Mouse (Mus musculus) gastrocnemius, postnatal 36 days (tissue): Measurements from ENCODE around the gene Btd. TPM values are rescaled to one million over a fixed set of nuclear protein-coding genes. Genes with fewer than 3 reads are reported as not detected.

Experiments
- DNase-seq, 2 experiments: peaks; one replicate each; pipeline ENCODE4 v3.0.0; 2022
- intact Hi-C: fragments of 180-260 bp; cut with DNase I; formaldehyde crosslinking; loops from one replicate; pipeline ENCODE4 v1.15.1; 2025
- total RNA-seq, 2 experiments: library from RNA; stranded (reverse); gene quantifications; 2 replicates each; pipeline ENCODE4 v1.2.3; 2021

Btd gene
- total RNA-seq, 2 experiments from 2014 or later = 3.6 to 4.8 TPM

- intact Hi-C loops = loop anchor here (5.0 kb wide), 1 partner anchor 39 kb away; no protein-coding TSS in a partner anchor
Observed at GRCm38 (mm10) chr14:31696206-31696984, 55.6 kb downstream of the Btd start.

GRCm38 (mm10) chr14:31696985-31697303 lies 56.1 kb downstream of the Btd start:
- intact Hi-C loops = loop anchor here (5.0 kb wide), 1 partner anchor 40 kb away; no protein-coding TSS in a partner anchor
- DNase-seq = no peak

More at GRCm38 (mm10) chr14:31696206-31696984, 55.6 kb downstream of the Btd start:
- DNase-seq = no peak

GRCm38 (mm10) chr14:31697346-31697745 lies 56.5 kb downstream of the Btd start:
- intact Hi-C loops = loop anchor here (5.0 kb wide), 1 partner anchor 40 kb away; no protein-coding TSS in a partner anchor
- DNase-seq = no peak

GRCm38 (mm10) chr14:31697755-31698154 lies 56.9 kb downstream of the Btd start:
- no peak for DNase-seq
- intact Hi-C loops = loop anchor here (5.0 kb wide), 1 partner anchor 40 kb away; no protein-coding TSS in a partner anchor

- no peak for DNase-seq
- intact Hi-C loops = no loop called here
Observed at GRCm38 (mm10) chr14:31700376-31700775, 59.5 kb downstream of the Btd start.

- no peak for DNase-seq
- intact Hi-C loops = no loop called here
Observed at GRCm38 (mm10) chr14:31709343-31709742, 68.5 kb downstream of the Btd start.

- intact Hi-C loops = no loop called here
- no peak for DNase-seq
Observed at GRCm38 (mm10) chr14:31715669-31716068, 74.8 kb downstream of the Btd start.

GRCm38 (mm10) chr14:31717360-31717759 lies 76.5 kb downstream of the Btd start:
- no peak for DNase-seq
- intact Hi-C loops = no loop called here

Other genes starting within 250 kb of the Btd start
- 10 to 100 TPM; 34.5 to 44.4 TPM for gene Sh3bp5, start 204.9 kb upstream of the Btd start, total RNA-seq
- gene Eaf1, start 146.6 kb upstream of the Btd start, total RNA-seq = 10 to 100 TPM; 10.5 to 11.7 TPM
- 1 to 10 TPM; 6.3 to 7.1 TPM for gene Mettl6, start 146.0 kb upstream of the Btd start, total RNA-seq
- gene Colq, start 49.7 kb upstream of the Btd start, total RNA-seq = 1 to 10 TPM; 7.5 to 8.6 TPM
- 1 to 10 TPM in 1 of 2 experiments, not detected in 1; 1.6 TPM for gene Gm49387, start 150 bp upstream of the Btd start, total RNA-seq
- gene Hacl1, start 258 bp downstream of the Btd start, total RNA-seq = 1 to 10 TPM; 5.3 to 7.4 TPM
- 10 to 100 TPM; 36.7 to 49.1 TPM for gene Ankrd28, start 189.6 kb downstream of the Btd start, total RNA-seq